Comparison of ENCODE assay signal across 19 mouse cellular contexts in genomic region chr13:52533644-52534043, GRCm38 (mm10).
"Had no signal": no experiment of that assay in that cellular context is flagged by ENCODE, and none has a peak within 500 bp of the region (broad histone marks: within the 10 kb centered on the region; RNA-seq: fewer than 3 reads in every experiment).

No protein-coding gene starts in this region.

- DNase-seq: kidney, adult 8-10 months; kidney, postnatal 14 days; kidney, postnatal 4 days; liver; liver, embryonic 13.5 days; lung, embryonic 14.5 days; retina, postnatal 1 day; right cerebral cortex, postnatal 25 days; thymus, postnatal 25 days had no signal

- ATAC-seq: intestine, embryonic 16.5 days; lung, postnatal 0 days; midbrain, embryonic 15.5 days had no signal

- H3K9ac ChIP-seq: limb, embryonic 13.5 days; liver, embryonic 13.5 days; lung, embryonic 14.5 days; midbrain, embryonic 12.5 days; midbrain, embryonic 15.5 days; neural tube, embryonic 12.5 days; neural tube, embryonic 15.5 days; stomach, embryonic 15.5 days had no signal

- H3K36me3 ChIP-seq: limb, embryonic 10.5 days; limb, embryonic 13.5 days; liver, embryonic 13.5 days; midbrain, embryonic 12.5 days; midbrain, embryonic 15.5 days; neural tube, embryonic 12.5 days; neural tube, embryonic 15.5 days; stomach, embryonic 15.5 days had no signal

- H3K27ac ChIP-seq: limb, embryonic 10.5 days; limb, embryonic 13.5 days; liver, embryonic 13.5 days; macrophage; midbrain, embryonic 12.5 days; midbrain, embryonic 15.5 days; neural tube, embryonic 12.5 days; neural tube, embryonic 15.5 days; stomach, embryonic 15.5 days had no signal

- H3K4me2 ChIP-seq: limb, embryonic 13.5 days; liver, embryonic 13.5 days; lung, embryonic 14.5 days; midbrain, embryonic 12.5 days; midbrain, embryonic 15.5 days; neural tube, embryonic 12.5 days; neural tube, embryonic 15.5 days; stomach, embryonic 15.5 days had no signal

- H3K4me3 ChIP-seq: limb, embryonic 10.5 days; limb, embryonic 13.5 days; liver, embryonic 13.5 days; midbrain, embryonic 12.5 days; midbrain, embryonic 15.5 days; neural tube, embryonic 12.5 days; neural tube, embryonic 15.5 days; stomach, embryonic 15.5 days had no signal

- H3K9me3 ChIP-seq: limb, embryonic 10.5 days; limb, embryonic 13.5 days; liver, embryonic 13.5 days; midbrain, embryonic 12.5 days; midbrain, embryonic 15.5 days; neural tube, embryonic 12.5 days; neural tube, embryonic 15.5 days; stomach, embryonic 15.5 days had no signal
